Mouse (Mus musculus) megakaryocyte-erythroid progenitor cell, adult 5 weeks (primary cell): ENCODE results near the gene Ccl4. TPM values are rescaled to one million over a fixed set of nuclear protein-coding genes. Genes with fewer than 3 reads are reported as not detected.

ENCODE experiments used
- polyA plus RNA-seq: library from polyadenylated mRNA; stranded (reverse); fragments of >175 nt; gene quantifications from 2 replicates; pipeline ENCODE4 v1.2.3, GENCODE M21; 2012

The Ccl4 gene
- 13.6 and 17.5 TPM in 2 replicates for polyA plus RNA-seq

GRCm38 (mm10) chr11:83662204-83662603 lies at the start of gene Ccl4:
Gene Ccl4 (plus strand): TSS chr11:83662584.

GRCm38 (mm10) chr11:83645521-83645920 lies 16.9 kb upstream of the Ccl4 start, which contains the start of gene Rpl9-ps1:
Gene Rpl9-ps1 (minus strand): TSS chr11:83645621.

GRCm38 (mm10) chr11:83649305-83649841 lies 13.0 kb upstream of the Ccl4 start, which contains the start of gene Ccl3:
Gene Ccl3 (minus strand): TSS chr11:83649355.

GRCm38 (mm10) chr11:83703705-83704104 lies 41.3 kb downstream of the Ccl4 start, which contains the start of gene Wfdc17:
Gene Wfdc17 (plus strand): TSS chr11:83703991.

GRCm38 (mm10) chr11:83708715-83709114 lies 46.3 kb downstream of the Ccl4 start, which contains the start of gene Wfdc18:
Gene Wfdc18 (plus strand): TSS chr11:83709015.

Other genes with a start within 250 kb of the Ccl4 start
- gene Gas2l2, start 233.1 kb upstream of the Ccl4 start, polyA plus RNA-seq, result 0.14 and 0.16 TPM in 2 replicates
- 42.9 and 59.0 TPM in 2 replicates for gene 1700020L24Rik, start 224.9 kb upstream of the Ccl4 start, polyA plus RNA-seq
- gene Mmp28, start 199.5 kb upstream of the Ccl4 start, polyA plus RNA-seq, result 6.5 and 12.1 TPM in 2 replicates
- 184 and 301 TPM in 2 replicates for gene Taf15, start 189.5 kb upstream of the Ccl4 start, polyA plus RNA-seq
- gene Heatr9, start 140.4 kb upstream of the Ccl4 start, polyA plus RNA-seq, result 0.02 TPM in 1 of 2 replicates, not detected in the other
- gene Ccl5, start 132.1 kb upstream of the Ccl4 start, polyA plus RNA-seq, result 15.6 and 16.3 TPM in 2 replicates
- gene Ccl9, start 83.9 kb upstream of the Ccl4 start, polyA plus RNA-seq, result 4.0 and 6.2 TPM in 2 replicates
- gene Ccl6, start 69.5 kb upstream of the Ccl4 start, polyA plus RNA-seq, result 5.9 and 13.8 TPM in 2 replicates
- gene Rpl9-ps1, start 17.0 kb upstream of the Ccl4 start, polyA plus RNA-seq, result not detected in 2 replicates
- gene Ccl3, start 13.2 kb upstream of the Ccl4 start, polyA plus RNA-seq, result 59.9 and 76.6 TPM in 2 replicates
- 0.30 and 0.68 TPM in 2 replicates for gene Wfdc17, start 41.4 kb downstream of the Ccl4 start, polyA plus RNA-seq
- gene Wfdc18, start 46.4 kb downstream of the Ccl4 start, polyA plus RNA-seq, result not detected in 2 replicates
- gene Wfdc21, start 84.4 kb downstream of the Ccl4 start, polyA plus RNA-seq, result 3.1 and 7.6 TPM in 2 replicates
- gene Heatr6, start 91.1 kb downstream of the Ccl4 start, polyA plus RNA-seq, result 6.7 and 7.6 TPM in 2 replicates
- 0.55 TPM in 1 of 2 replicates, not detected in the other for gene Hnf1b, start 187.5 kb downstream of the Ccl4 start, polyA plus RNA-seq